14 mouse cellular contexts compared by ENCODE assay signal in the genomic region with DNA sequence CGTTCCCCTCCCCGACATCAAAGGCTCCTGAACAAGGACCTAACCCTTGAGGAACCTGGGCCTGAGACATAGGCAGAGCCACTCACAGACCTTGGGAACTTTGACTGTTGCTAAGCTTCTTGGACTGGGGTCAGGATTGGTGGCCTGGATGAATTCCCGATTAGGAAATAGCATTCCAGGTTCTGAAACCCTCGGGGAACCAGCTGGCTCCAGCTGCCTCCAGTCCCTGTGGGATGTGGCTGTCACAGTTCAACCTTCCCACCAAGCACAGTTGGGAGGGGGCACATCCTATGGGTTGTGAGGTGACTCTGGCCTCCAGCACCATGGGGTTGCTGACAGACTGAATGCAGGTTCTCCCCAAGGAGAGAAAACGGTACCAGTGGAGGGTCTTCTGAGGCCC. TPM values are rescaled to one million over a fixed set of nuclear protein-coding genes. Genes with fewer than 3 reads are reported as not detected.
DNase-seq lines count a peak whose midpoint lies in the region; ATAC-seq and TF ChIP-seq lines count a peak whose summit lies in the region.
"Had no signal": no experiment of that assay in that cellular context is flagged by ENCODE, and none has a peak within 500 bp of the region (broad histone marks: within the 10 kb centered on the region; RNA-seq: fewer than 3 reads in every experiment).

No protein-coding gene starts in this region.

- no peak overlapping the region for H3K4me3 ChIP-seq in heart, embryonic 12.5 days
- no peak overlapping the region for H3K4me3 ChIP-seq in small intestine, adult 2 months (ENCODE audit: low read depth, low read length)
- H3K4me3 ChIP-seq: limb, embryonic 15.5 days; midbrain, embryonic 12.5 days had no signal

- intact Hi-C loops in heart, postnatal 14 days (cut with DNase I): loop anchor here (2.0 to 5.0 kb wide), 3 partner anchors 127 to 511 kb away; partner anchors contain the start of gene Med13

- peaks cover 56% of the 10 kb centered on the region for H3K27me3 ChIP-seq in heart, embryonic 12.5 days (replicated peaks)
- H3K27me3 ChIP-seq in small intestine, adult 2 months (ENCODE audit: control insufficient read depth, insufficient read depth, low read length): peaks cover 34% of the 10 kb centered on the region

- no peak overlapping the region for H3K27ac ChIP-seq in heart, embryonic 12.5 days (ENCODE audit: poor library complexity, severe bottlenecking)
- peak overlapping the region; percentile 53 for H3K27ac ChIP-seq in small intestine, adult 2 months (ENCODE audit: insufficient read depth, low read depth, low read length)
- H3K27ac ChIP-seq: limb, embryonic 15.5 days; midbrain, embryonic 12.5 days had no signal

- H3K9ac ChIP-seq in heart, embryonic 12.5 days: no peak overlapping the region
- H3K9ac ChIP-seq: limb, embryonic 15.5 days; midbrain, embryonic 12.5 days had no signal

- WGBS in heart, embryonic 12.5 days: 36% methylated on average over 5 of the region's 5 CpGs
- 52% methylated on average over 5 of the region's 5 CpGs for WGBS in small intestine, adult 2 months

- H3K4me2 ChIP-seq in heart, embryonic 12.5 days: no peak overlapping the region
- H3K4me2 ChIP-seq: limb, embryonic 15.5 days; midbrain, embryonic 12.5 days had no signal

- no peaks in the 10 kb centered on the region for H3K36me3 ChIP-seq in heart, embryonic 12.5 days
- H3K36me3 ChIP-seq in small intestine, adult 2 months (ENCODE audit: control insufficient read depth, insufficient read depth, low read length): no peaks in the 10 kb centered on the region
- H3K36me3 ChIP-seq: limb, embryonic 15.5 days; midbrain, embryonic 12.5 days had no signal

- no peak for TF ChIP-seq POLR2A in small intestine, adult 2 months (IDR thresholded peaks at IDR 0.05; ENCODE audit: low read depth, low read length)

- TF ChIP-seq CTCF in small intestine, adult 2 months (IDR thresholded peaks at IDR 0.05; ENCODE audit: extremely low read depth, insufficient read length, insufficient replicate concordance, low read depth, low read length): no peak

- no peaks in the 10 kb centered on the region for H3K9me3 ChIP-seq in heart, embryonic 12.5 days (replicated peaks)
- H3K9me3 ChIP-seq: limb, embryonic 15.5 days; midbrain, embryonic 12.5 days had no signal

- peaks cover 24% of the 10 kb centered on the region for H3K4me1 ChIP-seq in heart, embryonic 12.5 days (replicated peaks)
- peaks cover 16% of the 10 kb centered on the region for H3K4me1 ChIP-seq in small intestine, adult 2 months (ENCODE audit: control insufficient read depth, insufficient read depth, insufficient read length, low read length)

- DNase-seq in heart, adult 18-20 months: peak; percentile 79 to 81
- peak; percentile 66 to 68 for DNase-seq in heart, postnatal 14 days
- DNase-seq in kidney, postnatal 25 days: peak; percentile 77 to 86
- no peak for DNase-seq in right cerebral cortex, postnatal 14 days
- no peak for DNase-seq in layer of hippocampus, postnatal 10 days (ENCODE audit: low spot score in 2 of 2)

- ATAC-seq in heart, embryonic 12.5 days (ENCODE audit: insufficient number of reproducible peaks, low FRiP score): no peak
- ATAC-seq in erythroblast, adult 5-6 weeks (replicated peaks; ENCODE audit: low FRiP score, poor library complexity, severe bottlenecking): no peak
- ATAC-seq: intestine, embryonic 16.5 days had no signal

RNA-seq across cellular contexts. Expression of gene Gm11444, which starts 4.2 kb away (rescaled TPM):
- total RNA-seq in heart, adult 18-20 months (2021): not detected
- polyA plus RNA-seq in heart, embryonic 12.5 days (2016; fragmentation: Nextera tagmentation; extraction: Ambion mirVana): not detected in 2 replicates
- not detected for total RNA-seq in heart, postnatal 14 days (2021)
- not detected in 2 replicates for polyA plus RNA-seq in small intestine, adult 2 months (2012; rRNA removed)
- not detected for total RNA-seq in layer of hippocampus, postnatal 10 days (2021)
- total RNA-seq in erythroblast, adult 5-6 weeks (2015; ENCODE audit: low replicate concordance): not detected in 2 replicates
- total RNA-seq in erythroblast, adult 5-6 weeks (2017; ENCODE audit: low replicate concordance): not detected in 2 replicates
- total RNA-seq: common myeloid progenitor, adult 5-6 weeks; gastrocnemius, postnatal 36 days had no signal
- polyA plus RNA-seq: intestine, embryonic 16.5 days; limb, embryonic 15.5 days; midbrain, embryonic 12.5 days; neural tube, embryonic 14.5 days had no signal

RNA-seq across cellular contexts. Expression of gene Tbx2, which starts 13.6 kb away (rescaled TPM):
- total RNA-seq in heart, adult 18-20 months (2021): 1 to 10 TPM; 3.9 to 4.9 TPM
- polyA plus RNA-seq in heart, embryonic 12.5 days (2016; fragmentation: Nextera tagmentation; extraction: Ambion mirVana): 3.2 TPM in 2 replicates
- total RNA-seq in heart, postnatal 14 days (2021): 10 to 100 TPM; 11.8 to 14.5 TPM
- polyA plus RNA-seq in small intestine, adult 2 months (2012; rRNA removed): 10.2 and 19.7 TPM in 2 replicates
- 1 to 10 TPM; 3.0 to 3.9 TPM for total RNA-seq in layer of hippocampus, postnatal 10 days (2021)
- total RNA-seq in erythroblast, adult 5-6 weeks (2015; ENCODE audit: low replicate concordance): 0.38 TPM in 1 of 2 replicates, not detected in the other
- 0.42 and 0.85 TPM in 2 replicates for total RNA-seq in erythroblast, adult 5-6 weeks (2017; ENCODE audit: low replicate concordance)

RNA-seq across cellular contexts. Expression of gene Tbx4, which starts 40.3 kb away (rescaled TPM):
- total RNA-seq in heart, adult 18-20 months (2021): under 1 TPM in 1 of 2 experiments, not detected in 1; 0.10 TPM
- polyA plus RNA-seq in heart, embryonic 12.5 days (2016; fragmentation: Nextera tagmentation; extraction: Ambion mirVana): 0.49 and 0.94 TPM in 2 replicates
- under 1 TPM in 1 of 2 experiments, not detected in 1; 0.14 TPM for total RNA-seq in heart, postnatal 14 days (2021)
- polyA plus RNA-seq in small intestine, adult 2 months (2012; rRNA removed): 0.23 and 0.34 TPM in 2 replicates
- under 1 TPM; 0.54 to 0.69 TPM for total RNA-seq in layer of hippocampus, postnatal 10 days (2021)
- not detected in 2 replicates for total RNA-seq in erythroblast, adult 5-6 weeks (2015; ENCODE audit: low replicate concordance)
- total RNA-seq in erythroblast, adult 5-6 weeks (2017; ENCODE audit: low replicate concordance): not detected in 2 replicates
- total RNA-seq: common myeloid progenitor, adult 5-6 weeks had no signal
- polyA plus RNA-seq: intestine, embryonic 16.5 days had no signal

Comparison
In these comparisons a context has a peak if more than half of its experiments do, and no peak if none do; other contexts are left out.
1. DNase-seq: peak in heart, adult 18-20 months (2 of 2), heart, postnatal 14 days (2 of 2) and kidney, postnatal 25 days (2 of 2); none in right cerebral cortex, postnatal 14 days (single experiment) and layer of hippocampus, postnatal 10 days (0 of 2).